Mouse (Mus musculus) liver, embryonic 11.5 days (tissue): Measurements from ENCODE around the gene Hoxd9. TPM values are rescaled to one million over a fixed set of nuclear protein-coding genes. Genes with fewer than 3 reads are reported as not detected.

ENCODE experiments used
- ATAC-seq: fragments of 200-750 bp; cut with Nextera tagmentation; replicated peaks from 2 replicates; pipeline ENCODE4 v1.8.0; 2017; ENCODE audit warnings: moderate number of reproducible peaks, mild to moderate bottlenecking, moderate TSS enrichment, moderate library complexity; ENCODE audit not compliant: low FRiP score
- DNase-seq: peaks from one replicate; pipeline ENCODE4 v3.0.0-alpha.2; 2017; ENCODE audit warnings: low spot score
- H3K27ac ChIP-seq: fragments of 300-500 bp; sonication (generic); 2 replicates; pipeline ENCODE4 v1.5.1; 2014; ENCODE audit warnings: mild to moderate bottlenecking, low read depth, low read length, control low read depth
- H3K27me3 ChIP-seq: fragments of 300-500 bp; sonication (generic); replicated peaks from 2 replicates; pipeline ENCODE4 v1.6.1; 2014; ENCODE audit warnings: low read length, mixed read lengths; ENCODE audit not compliant: control insufficient read depth, insufficient read depth
- H3K36me3 ChIP-seq: fragments of 300-500 bp; sonication (generic); 2 replicates; pipeline ENCODE4 v1.6.1; 2014; ENCODE audit warnings: mild to moderate bottlenecking, low read length, moderate library complexity, mixed read lengths; ENCODE audit not compliant: control insufficient read depth, insufficient read depth
- H3K4me1 ChIP-seq: fragments of 300-500 bp; sonication (generic); replicated peaks from 2 replicates; pipeline ENCODE4 v1.6.1; 2014; ENCODE audit warnings: low read length, mixed read lengths; ENCODE audit not compliant: control insufficient read depth, insufficient read depth
- H3K4me2 ChIP-seq: fragments of 300-500 bp; sonication (generic); 2 replicates; pipeline ENCODE4 v1.6.1; 2014; ENCODE audit warnings: mild to moderate bottlenecking, control low read depth, moderate library complexity
- H3K4me3 ChIP-seq: fragments of 300-500 bp; sonication (generic); 2 replicates; pipeline ENCODE4 v1.5.1; 2014; ENCODE audit warnings: low read depth, low read length, control low read depth
- H3K9ac ChIP-seq: fragments of 300-500 bp; sonication (generic); 2 replicates; pipeline ENCODE4 v1.6.1; 2014; ENCODE audit warnings: low read depth, low read length, control low read depth
- H3K9me3 ChIP-seq: fragments of 300-500 bp; sonication (generic); 2 replicates; pipeline ENCODE4 v1.6.1; 2016; ENCODE audit warnings: low read length, inconsistent platforms, mixed read lengths; ENCODE audit not compliant: control insufficient read depth
- WGBS: fragments of 180-500 bp; shearing (Covaris S2); extraction: QIAGEN DNeasy Blood & Tissue Kit; methylation state at CpG from one replicate; pipeline ENCODE4 v1.1.7; 2014; 5-methylcytosine and 5-hydroxymethylcytosine counted together
- polyA plus RNA-seq: library from polyadenylated mRNA; unstranded; fragments of >200 nt; fragmentation: Nextera tagmentation; extraction: Ambion mirVana; gene quantifications from 2 replicates; pipeline ENCODE4 v1.2.1, GENCODE M21; 2014

The Hoxd9 gene
- polyA plus RNA-seq, 1 experiment from 2014 or later = 0.22 TPM

- DNase-seq (peak; percentile 41), ATAC-seq (peak; percentile 43; the same call in 1 of the 2 replicates)
- Histone ChIP-seq H3K4me3 (peak overlapping the region; percentile 39), H3K27me3 (peaks cover 99% of the 10 kb centered on the region), H3K4me1 (peaks cover 6% of the 10 kb centered on the region), H3K9me3 (no peaks in the 10 kb centered on the region), H3K4me2 (peak overlapping the region; percentile 67), H3K9ac (no peak overlapping the region), H3K27ac (no peak overlapping the region), H3K36me3 (no peaks in the 10 kb centered on the region)
- WGBS = 2% methylated on average over 40 of the region's 40 CpGs
Observed at GRCm38 (mm10) chr2:74672481-74673362, 24.8 kb upstream of the Hoxd9 start.

- Histone ChIP-seq H3K4me2 (no peak overlapping the region), H3K4me1 (no peaks in the 10 kb centered on the region), H3K9ac (no peak overlapping the region), H3K36me3 (no peaks in the 10 kb centered on the region), H3K27me3 (peaks cover 99% of the 10 kb centered on the region), H3K4me3 (no peak overlapping the region), H3K27ac (no peak overlapping the region), H3K9me3 (no peaks in the 10 kb centered on the region)
- no peak for ATAC-seq
- WGBS = 5% methylated on average over 24 of the region's 24 CpGs
- DNase-seq = peak; percentile 36
Observed at GRCm38 (mm10) chr2:74673835-74674425, 23.6 kb upstream of the Hoxd9 start.

DNA sequence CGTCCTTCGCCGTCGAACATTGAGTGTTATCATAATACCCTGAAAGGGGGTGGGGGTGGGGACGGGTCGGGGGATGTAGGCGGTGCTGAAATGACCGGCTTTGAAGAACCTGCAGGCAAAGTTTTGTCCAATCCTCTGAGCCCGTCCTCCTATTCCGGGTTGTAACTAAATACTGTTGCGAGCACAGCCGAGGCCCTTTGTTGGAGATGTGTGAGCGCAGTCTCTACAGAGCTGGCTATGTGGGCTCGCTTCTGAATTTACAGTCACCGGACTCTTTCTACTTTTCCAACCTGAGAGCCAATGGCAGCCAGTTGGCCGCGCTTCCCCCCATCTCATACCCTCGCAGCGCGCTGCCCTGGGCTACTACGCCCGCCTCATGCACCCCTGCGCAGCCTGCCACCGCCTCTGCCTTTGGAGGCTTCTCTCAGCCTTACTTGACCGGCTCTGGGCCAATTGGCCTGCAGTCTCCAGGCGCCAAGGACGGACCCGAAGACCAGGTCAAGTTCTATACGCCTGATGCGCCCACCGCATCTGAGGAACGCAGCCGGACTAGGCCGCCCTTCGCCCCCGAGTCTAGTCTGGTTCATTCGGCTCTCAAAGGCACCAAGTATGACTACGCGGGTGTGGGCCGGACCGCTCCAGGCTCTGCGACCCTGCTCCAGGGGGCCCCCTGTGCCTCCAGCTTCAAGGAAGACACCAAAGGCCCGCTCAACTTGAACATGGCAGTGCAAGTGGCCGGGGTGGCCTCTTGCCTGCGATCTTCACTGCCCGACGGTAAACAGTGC, 22.5 kb upstream of the Hoxd9 start, which contains the start of gene Hoxd12:
Gene Hoxd12 (plus strand): TSS at position 133 of the 785 bp plus-strand sequence.
- no peak for ATAC-seq
- H3K4me1 ChIP-seq = no peaks in the 10 kb centered on the region
- no peaks in the 10 kb centered on the region for H3K9me3 ChIP-seq
- no peak within 1 kb of the TSS for H3K4me2 ChIP-seq
- 5% methylated on average over 47 of the region's 47 CpGs for WGBS
- no peak within 1 kb of the TSS for H3K4me3 ChIP-seq
- H3K9ac ChIP-seq = no peak within 1 kb of the TSS
- H3K36me3 ChIP-seq = no peaks in the 10 kb centered on the region
- peaks cover 99% of the 10 kb centered on the region for H3K27me3 ChIP-seq
- peak; percentile 34 for DNase-seq
- H3K27ac ChIP-seq = no peak within 1 kb of the TSS

DNA sequence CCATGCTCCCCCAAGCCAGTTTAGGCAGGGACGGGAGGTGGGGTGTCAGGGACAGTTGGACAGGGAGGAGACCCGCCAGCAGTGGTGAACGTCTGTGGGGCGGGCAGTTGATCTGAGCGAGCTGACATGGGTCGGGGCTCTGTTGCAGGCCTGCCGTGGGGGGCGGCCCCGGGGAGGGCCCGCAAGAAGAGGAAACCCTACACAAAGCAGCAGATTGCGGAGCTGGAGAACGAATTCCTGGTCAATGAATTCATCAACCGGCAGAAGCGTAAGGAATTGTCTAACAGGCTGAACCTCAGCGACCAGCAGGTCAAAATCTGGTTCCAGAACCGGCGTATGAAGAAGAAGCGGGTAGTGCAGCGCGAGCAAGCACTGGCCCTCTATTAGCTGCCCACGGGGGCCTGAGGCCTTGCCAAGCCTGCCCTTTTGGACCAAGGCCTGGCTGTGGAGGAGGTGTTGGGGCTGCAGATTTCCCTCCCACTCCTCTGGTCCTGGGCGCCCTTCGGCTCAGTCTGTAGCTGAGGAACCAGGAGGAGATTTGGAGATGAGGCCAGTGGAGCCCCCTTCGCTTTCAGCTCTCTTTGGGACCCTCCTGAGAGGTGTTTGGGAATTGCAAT, 21.8 kb upstream of the Hoxd9 start:
- 7% methylated on average over 24 of the region's 24 CpGs for WGBS
- no peaks in the 10 kb centered on the region for H3K4me1 ChIP-seq
- no peaks in the 10 kb centered on the region for H3K9me3 ChIP-seq
- H3K27me3 ChIP-seq = peaks cover 100% of the 10 kb centered on the region
- no peak overlapping the region for H3K4me2 ChIP-seq
- DNase-seq = peak; percentile 31
- no peak overlapping the region for H3K4me3 ChIP-seq
- H3K27ac ChIP-seq = no peak overlapping the region
- no peak overlapping the region for H3K9ac ChIP-seq
- H3K36me3 ChIP-seq = no peaks in the 10 kb centered on the region
- ATAC-seq = no peak

DNA sequence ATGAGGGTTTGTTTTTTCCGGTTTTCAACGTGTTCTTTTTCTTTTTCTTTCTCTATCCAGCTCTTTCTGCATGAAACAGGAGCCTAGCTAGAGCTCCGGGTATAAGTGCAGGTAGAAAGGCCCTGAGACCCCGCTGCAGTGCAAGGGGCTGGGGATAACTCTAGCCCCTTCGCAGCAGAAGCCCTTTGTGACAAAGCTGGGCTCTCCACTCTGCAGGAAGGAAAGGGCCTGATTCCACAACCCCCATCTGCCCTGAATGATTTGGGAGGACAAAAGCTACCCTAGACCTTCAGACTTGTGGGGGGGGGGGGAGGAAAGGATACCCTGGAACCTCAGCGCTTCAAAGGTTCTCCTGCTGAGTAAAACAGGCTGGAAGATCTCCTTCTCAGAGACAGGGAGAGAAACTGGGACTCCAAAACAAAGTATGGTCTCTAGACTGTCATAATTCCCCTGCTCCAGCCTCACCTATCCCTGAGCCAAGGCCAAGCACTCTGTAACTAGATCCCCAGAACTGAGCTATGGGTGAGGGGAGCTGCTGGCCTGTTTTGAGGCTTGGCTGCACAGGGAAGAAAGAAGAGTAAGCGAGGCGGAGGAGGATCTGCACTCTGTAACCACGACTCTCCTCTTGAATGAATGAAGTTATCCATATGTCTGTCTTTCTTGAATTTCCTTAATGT, 21.0 kb upstream of the Hoxd9 start:
- H3K4me2 ChIP-seq = no peak overlapping the region
- H3K36me3 ChIP-seq = no peaks in the 10 kb centered on the region
- ATAC-seq (no peak), DNase-seq (peak; percentile 30)
- H3K4me1 ChIP-seq = no peaks in the 10 kb centered on the region
- WGBS = 4% methylated on average over 9 of the region's 9 CpGs
- peaks cover 100% of the 10 kb centered on the region for H3K27me3 ChIP-seq
- H3K9ac ChIP-seq = no peak overlapping the region
- no peak overlapping the region for H3K4me3 ChIP-seq
- H3K27ac ChIP-seq = no peak overlapping the region
- H3K9me3 ChIP-seq = no peaks in the 10 kb centered on the region

DNA sequence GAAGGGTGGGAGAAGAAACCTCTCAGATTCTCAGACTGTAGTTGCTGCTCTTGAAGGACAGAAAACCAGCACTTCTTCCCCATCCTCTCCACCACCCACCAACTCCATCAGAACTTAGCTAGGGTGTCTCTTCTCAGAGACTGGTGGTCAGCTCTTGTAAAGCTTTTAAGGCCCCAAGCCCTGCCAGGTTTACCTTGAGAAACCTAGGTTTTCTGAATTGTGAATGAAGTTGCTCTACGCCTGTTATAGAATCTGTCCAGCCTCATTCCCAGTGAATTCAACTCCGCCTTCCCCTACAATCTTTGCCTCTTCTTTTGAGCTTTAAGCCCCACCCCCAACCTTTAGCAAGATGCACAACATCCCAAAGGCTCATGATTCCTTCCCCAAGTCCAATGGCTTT, 20.4 kb upstream of the Hoxd9 start:
- no peak overlapping the region for H3K9ac ChIP-seq
- ATAC-seq (no peak), DNase-seq (no peak)
- no peaks in the 10 kb centered on the region for H3K9me3 ChIP-seq
- H3K4me1 ChIP-seq = 0 out of 2 replicates have a peak, but pooled peaks cover 3% of the 10 kb centered on the region
- no peak overlapping the region for H3K4me2 ChIP-seq
- WGBS = 9% methylated on average over 2 of the region's 2 CpGs
- peaks cover 100% of the 10 kb centered on the region for H3K27me3 ChIP-seq
- no peaks in the 10 kb centered on the region for H3K36me3 ChIP-seq
- H3K4me3 ChIP-seq = no peak overlapping the region
- no peak overlapping the region for H3K27ac ChIP-seq

DNA sequence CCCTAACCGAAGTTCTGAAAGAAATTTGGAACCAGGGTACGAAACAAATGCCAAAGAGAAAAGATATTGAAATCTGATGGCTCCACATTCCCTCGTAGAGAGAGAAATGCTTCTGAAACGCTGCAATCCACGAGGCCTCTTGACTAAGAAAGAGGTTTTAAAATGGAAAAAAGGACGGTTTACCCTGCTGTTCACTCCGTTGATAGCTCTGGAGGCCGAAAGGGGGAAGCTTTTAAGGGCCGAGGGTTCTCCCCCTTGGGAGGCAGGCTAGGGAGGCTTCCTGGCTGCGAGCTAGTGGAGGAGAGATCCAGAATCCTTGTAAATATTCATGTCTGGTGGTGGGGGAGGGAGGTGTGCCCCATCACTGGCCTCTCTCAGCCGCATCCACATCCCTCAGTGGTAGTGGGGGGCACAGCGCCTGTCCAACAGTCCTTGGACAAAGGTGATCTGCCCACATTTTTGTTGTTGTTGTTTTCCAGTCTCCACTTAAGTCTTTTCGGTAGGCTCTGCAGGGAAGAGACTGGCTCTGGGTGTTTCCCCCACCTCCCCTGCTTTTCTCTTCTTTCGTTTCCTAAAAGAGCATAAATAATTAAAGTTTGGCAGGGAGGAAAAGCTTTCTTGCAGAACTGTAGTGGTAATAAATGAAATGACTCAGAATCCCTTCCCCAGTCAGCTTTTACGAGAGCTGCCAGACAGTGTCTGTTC, 18.5 kb upstream of the Hoxd9 start, which contains the start of gene Hoxd11:
Gene Hoxd11 (plus strand): TSS at position 667 of the 705 bp plus-strand sequence.
- Histone ChIP-seq H3K4me3 (no peak within 1 kb of the TSS), H3K4me2 (peak within 1 kb of the TSS; percentile 6; the same call in 1 of the 2 replicates), H3K4me1 (peaks cover 7% of the 10 kb centered on the region; the same call in 1 of the 2 replicates), H3K9me3 (no peaks in the 10 kb centered on the region), H3K9ac (no peak within 1 kb of the TSS), H3K36me3 (no peaks in the 10 kb centered on the region), H3K27ac (no peak within 1 kb of the TSS), H3K27me3 (peaks cover 100% of the 10 kb centered on the region)
- DNase-seq = no peak
- WGBS = 5% methylated on average over 15 of the region's 15 CpGs
- ATAC-seq = no peak
